Mouse (Mus musculus) olfactory bulb, adult 2 months (tissue): ENCODE measurements at regions not wholly inside any gene's neighbourhood (a gene's known extent, or its start where the extent isn't known, plus 50 kb on each side); places are given as distances from the start of the nearest gene placed in this dataset.

Experiments used
- CTCF ChIP-seq: fragments of 200-500 bp; IDR thresholded peaks from 2 replicates; pipeline ENCODE4 v1.5.1; 2012; ENCODE audit warnings: low read depth, mild to moderate bottlenecking, low read length, moderate library complexity; ENCODE audit not compliant: insufficient read depth
- POLR2A ChIP-seq: fragments of 200-500 bp; IDR thresholded peaks from 2 replicates; pipeline ENCODE4 v1.6.1; 2012; ENCODE audit warnings: mild to moderate bottlenecking, low read depth, low read length, moderate library complexity; ENCODE audit not compliant: insufficient read depth

- TF ChIP-seq CTCF, result no peak
- TF ChIP-seq POLR2A, result no peak
These were observed 429.7 kb downstream of the Zfp536 start for GRCm38 (mm10) chr7:37343691-37344233.
